Mouse (Mus musculus): ENCODE data around the gene Themis2. TPM values are rescaled to one million over a fixed set of nuclear protein-coding genes. Genes with fewer than 3 reads are reported as not detected.

The Themis2 gene
- polyA plus RNA-seq, 1 experiment from 2014 or later: 1.1 TPM

- Histone ChIP-seq H3K36me3 (no peaks in the 10 kb centered on the region), H3K9me3 (peaks cover 15% of the 10 kb centered on the region), H3K27me3 (replicated peaks) (no peaks in the 10 kb centered on the region), H3K4me2 (peak overlapping the region; percentile 8; the same call in 1 of the 2 replicates), H3K4me1 (peaks cover 24% of the 10 kb centered on the region), H3K4me3 (no peak overlapping the region), H3K9ac (0 out of 2 replicates have a peak overlapping the region, but pooled peaks have one; percentile 29), H3K27ac (replicated peaks) (peak overlapping the region; percentile 58)
- ATAC-seq (ENCODE audit: extremely low read depth, insufficient number of reproducible peaks, low FRiP score, low TSS enrichment): no peak; the same call in 1 of the 2 replicates
- 55% methylated on average over 5 of the region's 5 CpGs for WGBS
These were observed 11.8 kb upstream of the Themis2 start for GRCm38 (mm10) chr4:132807771-132808641.

- Histone ChIP-seq H3K36me3 (no peaks in the 10 kb centered on the region), H3K27ac (replicated peaks) (no peak overlapping the region), H3K9ac (no peak overlapping the region), H3K4me1 (peaks cover 24% of the 10 kb centered on the region), H3K27me3 (replicated peaks) (no peaks in the 10 kb centered on the region), H3K4me2 (no peak overlapping the region), H3K4me3 (no peak overlapping the region), H3K9me3 (peaks cover 15% of the 10 kb centered on the region)
- 85% methylated on average over 7 of the region's 7 CpGs for WGBS
- ATAC-seq (ENCODE audit: extremely low read depth, insufficient number of reproducible peaks, low FRiP score, low TSS enrichment): no peak
These were observed 10.5 kb upstream of the Themis2 start for GRCm38 (mm10) chr4:132806620-132807191.

GRCm38 (mm10) chr4:132805599-132806197 is 9.5 kb upstream of the Themis2 start:
- H3K27me3 ChIP-seq (replicated peaks): no peaks in the 10 kb centered on the region
- 59% methylated on average over 12 of the region's 12 CpGs for WGBS
- H3K4me3 ChIP-seq: no peak overlapping the region
- no peak for ATAC-seq (ENCODE audit: extremely low read depth, insufficient number of reproducible peaks, low FRiP score, low TSS enrichment)
- H3K9ac ChIP-seq: no peak overlapping the region
- H3K4me1 ChIP-seq: peaks cover 24% of the 10 kb centered on the region
- H3K4me2 ChIP-seq: no peak overlapping the region
- no peaks in the 10 kb centered on the region for H3K36me3 ChIP-seq
- no peak overlapping the region; the same call in 1 of the 2 replicates for H3K27ac ChIP-seq (replicated peaks)
- peaks cover 7% of the 10 kb centered on the region for H3K9me3 ChIP-seq

GRCm38 (mm10) chr4:132805146-132805545 is 9.0 kb upstream of the Themis2 start:
- Histone ChIP-seq H3K4me1 (peaks cover 24% of the 10 kb centered on the region), H3K27ac (replicated peaks) (no peak overlapping the region), H3K9me3 (peaks cover 1% of the 10 kb centered on the region; the same call in 1 of the 2 replicates), H3K36me3 (no peaks in the 10 kb centered on the region), H3K4me3 (no peak overlapping the region), H3K27me3 (replicated peaks) (no peaks in the 10 kb centered on the region), H3K4me2 (no peak overlapping the region), H3K9ac (no peak overlapping the region)
- ATAC-seq (ENCODE audit: extremely low read depth, insufficient number of reproducible peaks, low FRiP score, low TSS enrichment): no peak
- WGBS: 76% methylated on average over 5 of the region's 5 CpGs

GRCm38 (mm10) chr4:132804331-132804730 is 8.1 kb upstream of the Themis2 start:
- no peak for ATAC-seq (ENCODE audit: extremely low read depth, insufficient number of reproducible peaks, low FRiP score, low TSS enrichment)
- H3K4me1 ChIP-seq: peaks cover 20% of the 10 kb centered on the region
- no peak overlapping the region for H3K4me2 ChIP-seq
- no peak overlapping the region for H3K4me3 ChIP-seq
- 83% methylated on average over 6 of the region's 6 CpGs for WGBS
- no peaks in the 10 kb centered on the region for H3K9me3 ChIP-seq
- H3K36me3 ChIP-seq: no peaks in the 10 kb centered on the region
- no peak overlapping the region for H3K9ac ChIP-seq
- H3K27me3 ChIP-seq (replicated peaks): no peaks in the 10 kb centered on the region
- H3K27ac ChIP-seq (replicated peaks): no peak overlapping the region

- Histone ChIP-seq H3K9me3 (no peaks in the 10 kb centered on the region), H3K27me3 (replicated peaks) (no peaks in the 10 kb centered on the region), H3K9ac (no peak overlapping the region), H3K4me3 (no peak overlapping the region), H3K4me2 (no peak overlapping the region), H3K36me3 (no peaks in the 10 kb centered on the region), H3K4me1 (peaks cover 18% of the 10 kb centered on the region), H3K27ac (replicated peaks) (no peak overlapping the region)
- ATAC-seq (ENCODE audit: extremely low read depth, insufficient number of reproducible peaks, low FRiP score, low TSS enrichment): no peak
- 94% methylated on average over 7 of the region's 7 CpGs for WGBS
These were observed 7.7 kb upstream of the Themis2 start for GRCm38 (mm10) chr4:132803876-132804275.

- Histone ChIP-seq H3K27ac (replicated peaks) (no peak overlapping the region), H3K4me3 (no peak overlapping the region), H3K36me3 (no peaks in the 10 kb centered on the region), H3K4me2 (no peak overlapping the region), H3K27me3 (replicated peaks) (no peaks in the 10 kb centered on the region), H3K9me3 (no peaks in the 10 kb centered on the region), H3K4me1 (peaks cover 12% of the 10 kb centered on the region), H3K9ac (no peak overlapping the region)
- no peak for ATAC-seq (ENCODE audit: extremely low read depth, insufficient number of reproducible peaks, low FRiP score, low TSS enrichment)
- 84% methylated on average over 5 of the region's 5 CpGs for WGBS
These were observed 7.0 kb upstream of the Themis2 start for GRCm38 (mm10) chr4:132803212-132803611.

GRCm38 (mm10) chr4:132802171-132802637 is 6.0 kb upstream of the Themis2 start:
- peaks cover 7% of the 10 kb centered on the region for H3K27me3 ChIP-seq (replicated peaks)
- peak overlapping the region; percentile 22; the same call in 1 of the 2 replicates for H3K4me2 ChIP-seq
- H3K9ac ChIP-seq: no peak overlapping the region
- WGBS: 51% methylated on average over 16 of the region's 16 CpGs
- H3K27ac ChIP-seq (replicated peaks): 0 out of 2 replicates have a peak overlapping the region, but pooled peaks have one; percentile 1
- no peak; the same call in 1 of the 2 replicates for ATAC-seq (ENCODE audit: extremely low read depth, insufficient number of reproducible peaks, low FRiP score, low TSS enrichment)
- H3K36me3 ChIP-seq: no peaks in the 10 kb centered on the region
- H3K9me3 ChIP-seq: no peaks in the 10 kb centered on the region
- no peak overlapping the region for H3K4me3 ChIP-seq
- H3K4me1 ChIP-seq: peaks cover 6% of the 10 kb centered on the region

- Histone ChIP-seq H3K4me3 (no peak overlapping the region), H3K27me3 (replicated peaks) (peaks cover 11% of the 10 kb centered on the region), H3K4me2 (peak overlapping the region; percentile 22; the same call in 1 of the 2 replicates), H3K9me3 (no peaks in the 10 kb centered on the region), H3K4me1 (peaks cover 6% of the 10 kb centered on the region), H3K9ac (no peak overlapping the region), H3K36me3 (no peaks in the 10 kb centered on the region), H3K27ac (replicated peaks) (0 out of 2 replicates have a peak overlapping the region, but pooled peaks have one; percentile 1)
- 86% methylated on average over 18 of the region's 18 CpGs for WGBS
- no peak for ATAC-seq (ENCODE audit: extremely low read depth, insufficient number of reproducible peaks, low FRiP score, low TSS enrichment)
These were observed 5.2 kb upstream of the Themis2 start for GRCm38 (mm10) chr4:132801176-132802077.

GRCm38 (mm10) chr4:132799845-132800244 is 3.7 kb upstream of the Themis2 start:
- no peak for ATAC-seq (ENCODE audit: extremely low read depth, insufficient number of reproducible peaks, low FRiP score, low TSS enrichment)
- H3K4me3 ChIP-seq: no peak overlapping the region

More at GRCm38 (mm10) chr4:132799845-132800244, 3.7 kb upstream of the Themis2 start:
- Histone ChIP-seq H3K36me3 (no peaks in the 10 kb centered on the region), H3K9ac (no peak overlapping the region), H3K4me1 (peaks cover 9% of the 10 kb centered on the region), H3K27ac (replicated peaks) (no peak overlapping the region), H3K9me3 (no peaks in the 10 kb centered on the region), H3K27me3 (replicated peaks) (peaks cover 26% of the 10 kb centered on the region), H3K4me2 (no peak overlapping the region)
- WGBS: 76% methylated on average over 4 of the region's 4 CpGs

Measured in heart, embryonic 13.5 days (tissue).